Mouse (Mus musculus) heart, postnatal 0 days (tissue): Measurements from ENCODE around the gene Rbms1. TPM values are rescaled to one million over a fixed set of nuclear protein-coding genes. Genes with fewer than 3 reads are reported as not detected.

ENCODE experiments used
- ATAC-seq: fragments of 200-750 bp; cut with Nextera tagmentation; 2 replicates; pipeline ENCODE4 v1.8.0; 2017; ENCODE audit warnings: low read depth, moderate number of reproducible peaks, moderate library complexity; ENCODE audit not compliant: insufficient read depth
- DNase-seq: peaks from one replicate; pipeline ENCODE4 v3.0.0-alpha.2; 2016; ENCODE audit warnings: low spot score
- H3K27ac ChIP-seq: fragments of 300-500 bp; sonication (generic); 2 replicates; pipeline ENCODE4 v1.5.1; 2014; ENCODE audit warnings: low read depth, mild to moderate bottlenecking
- H3K27me3 ChIP-seq: fragments of 300-500 bp; sonication (generic); 2 replicates; pipeline ENCODE4 v1.6.1; 2014; ENCODE audit warnings: low read length, mixed read lengths; ENCODE audit not compliant: control insufficient read depth, insufficient read depth
- H3K36me3 ChIP-seq: fragments of 300-500 bp; sonication (generic); replicated peaks from 2 replicates; pipeline ENCODE4 v1.6.1; 2014; ENCODE audit warnings: low read length, mixed read lengths; ENCODE audit not compliant: control insufficient read depth, insufficient read depth
- H3K4me1 ChIP-seq: fragments of 300-500 bp; sonication (generic); 2 replicates; pipeline ENCODE4 v1.6.1; 2014; ENCODE audit warnings: antibody characterized with exemption; ENCODE audit not compliant: control insufficient read depth, insufficient read depth
- H3K4me2 ChIP-seq: fragments of 300-500 bp; sonication (generic); 2 replicates; pipeline ENCODE4 v1.6.1; 2014; ENCODE audit warnings: low read depth, mild to moderate bottlenecking, low read length, moderate library complexity
- H3K4me3 ChIP-seq: fragments of 300-500 bp; sonication (generic); 2 replicates; pipeline ENCODE4 v1.5.1; 2014; ENCODE audit warnings: low read depth, low read length
- H3K9ac ChIP-seq: fragments of 300-500 bp; sonication (generic); replicated peaks from 2 replicates; pipeline ENCODE4 v1.6.1; 2014; ENCODE audit warnings: low read depth, low read length, mixed read lengths
- H3K9me3 ChIP-seq: fragments of 300-500 bp; sonication (generic); replicated peaks from 2 replicates; pipeline ENCODE4 v1.6.1; 2016; ENCODE audit warnings: low read length; ENCODE audit not compliant: control insufficient read depth
- CTCF ChIP-seq: IDR thresholded peaks from 2 replicates; pipeline ENCODE4 v1.5.1; 2016; ENCODE audit warnings: antibody characterized with exemption, control low read depth, low read depth
- EP300 ChIP-seq: IDR thresholded peaks from 2 replicates; pipeline ENCODE4 v1.6.1; 2016; ENCODE audit warnings: antibody characterized with exemption, low read depth
- WGBS: fragments of 180-500 bp; shearing (Covaris S2); extraction: QIAGEN DNeasy Blood & Tissue Kit; methylation state at CpG from one replicate; pipeline ENCODE4 v1.1.7; 2014; 5-methylcytosine and 5-hydroxymethylcytosine counted together
- polyA plus RNA-seq: library from polyadenylated mRNA; unstranded; fragments of >200 nt; fragmentation: Nextera tagmentation; extraction: Ambion mirVana; gene quantifications from 2 replicates; pipeline ENCODE4 v1.2.1, GENCODE M21; 2015
- total RNA-seq: library from RNA; depleted of rRNA; stranded (reverse); fragments of >200 nt; gene quantifications from 2 replicates; pipeline ENCODE4 v1.2.3, GENCODE M21; 2014; ENCODE audit warnings: low replicate concordance; rRNA removed

The Rbms1 gene
- total RNA-seq, result 56.2 and 84.1 TPM in 2 replicates
- polyA plus RNA-seq, result 52.8 and 55.6 TPM in 2 replicates

GRCm38 (mm10) chr2:60962671-60963421, at the start of gene Rbms1:
Gene Rbms1, minus strand, starts transcription at chr2:60963192.
- Histone ChIP-seq H3K9me3 (no peaks in the 10 kb centered on the region), H3K27ac (peak within 1 kb of the TSS; percentile 98), H3K27me3 (no peaks in the 10 kb centered on the region), H3K4me1 (peaks cover 15% of the 10 kb centered on the region; the same call in 1 of the 2 replicates), H3K4me3 (peak within 1 kb of the TSS; percentile 90), H3K4me2 (peak within 1 kb of the TSS; percentile 77), H3K9ac (peak within 1 kb of the TSS; percentile 86), H3K36me3 (no peaks in the 10 kb centered on the region; the same call in 1 of the 2 replicates)
- DNase-seq, result peak; percentile 68
- under 1% methylated on average over 45 of the region's 51 CpGs for WGBS
- peak; percentile 79 for ATAC-seq
- 0 out of 2 replicates have a peak, but pooled peaks have one; percentile 19 for TF ChIP-seq EP300
- no peak for TF ChIP-seq CTCF

- TF ChIP-seq CTCF (no peak), EP300 (no peak)
- DNase-seq (no peak), ATAC-seq (no peak)
- WGBS, result 77% methylated on average over 3 of the region's 3 CpGs
- H3K4me3 ChIP-seq, result no peak overlapping the region
- no peaks in the 10 kb centered on the region for H3K9me3 ChIP-seq
- H3K36me3 ChIP-seq, result no peaks in the 10 kb centered on the region
- no peak overlapping the region for H3K4me2 ChIP-seq
- peaks cover 6% of the 10 kb centered on the region; the same call in 1 of the 2 replicates for H3K4me1 ChIP-seq
- H3K9ac ChIP-seq, result no peak overlapping the region
- no peak overlapping the region for H3K27ac ChIP-seq
- H3K27me3 ChIP-seq, result no peaks in the 10 kb centered on the region
These were observed 49.3 kb upstream of the Rbms1 start for GRCm38 (mm10) chr2:61012249-61012828.

DNA sequence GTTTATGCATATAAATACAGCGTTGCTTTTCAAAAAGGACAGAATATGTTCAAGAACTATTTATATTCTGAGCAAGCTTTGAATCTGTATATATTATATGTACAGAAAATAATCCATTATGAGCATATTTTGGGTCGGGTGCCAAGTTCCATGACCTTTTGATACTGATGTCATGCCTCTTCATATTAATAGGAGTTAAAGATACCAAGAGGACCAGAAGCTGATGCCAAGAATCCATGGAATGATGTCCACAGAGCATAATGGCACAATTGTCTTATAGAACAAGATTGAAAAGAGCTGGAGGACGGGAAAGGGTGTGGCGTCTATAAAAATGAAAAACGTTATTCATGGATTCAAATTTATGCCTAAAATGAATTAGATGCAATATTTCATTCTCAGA, 23.3 kb upstream of the Rbms1 start:
- Histone ChIP-seq H3K4me2 (no peak overlapping the region), H3K4me1 (peaks cover 5% of the 10 kb centered on the region), H3K9ac (no peak overlapping the region), H3K27me3 (no peaks in the 10 kb centered on the region), H3K9me3 (no peaks in the 10 kb centered on the region), H3K27ac (no peak overlapping the region), H3K36me3 (no peaks in the 10 kb centered on the region), H3K4me3 (no peak overlapping the region)
- 41% methylated on average over 5 of the region's 5 CpGs for WGBS
- ATAC-seq (peak; percentile 44; the same call in 1 of the 2 replicates), DNase-seq (no peak)
- TF ChIP-seq EP300, result no peak
- TF ChIP-seq CTCF, result no peak

GRCm38 (mm10) chr2:60978538-60979313, 15.7 kb upstream of the Rbms1 start:
- peak; percentile 93 for DNase-seq
- H3K4me2 ChIP-seq, result no peak overlapping the region
- H3K27me3 ChIP-seq, result no peaks in the 10 kb centered on the region
- no peak for TF ChIP-seq CTCF
- peak; percentile 98 for TF ChIP-seq EP300
- H3K9ac ChIP-seq, result no peak overlapping the region
- peak; percentile 95 for ATAC-seq
- WGBS, result 3% methylated on average over 4 of the region's 4 CpGs
- no peak overlapping the region for H3K4me3 ChIP-seq
- peak overlapping the region; percentile 72 for H3K27ac ChIP-seq
- no peaks in the 10 kb centered on the region for H3K9me3 ChIP-seq
- H3K4me1 ChIP-seq, result peaks cover 25% of the 10 kb centered on the region
- no peaks in the 10 kb centered on the region for H3K36me3 ChIP-seq

- TF ChIP-seq CTCF, result no peak
- TF ChIP-seq EP300, result no peak
These were observed 9.3 kb upstream of the Rbms1 start for GRCm38 (mm10) chr2:60972189-60972814.

More at GRCm38 (mm10) chr2:60972189-60972814, 9.3 kb upstream of the Rbms1 start:
- H3K27me3 ChIP-seq, result no peaks in the 10 kb centered on the region
- no peaks in the 10 kb centered on the region for H3K36me3 ChIP-seq
- H3K27ac ChIP-seq, result no peak overlapping the region
- no peaks in the 10 kb centered on the region for H3K9me3 ChIP-seq
- WGBS, result 50% methylated on average over 7 of the region's 7 CpGs
- H3K4me2 ChIP-seq, result no peak overlapping the region
- no peak for DNase-seq
- H3K4me3 ChIP-seq, result no peak overlapping the region
- no peaks in the 10 kb centered on the region; the same call in 1 of the 2 replicates for H3K4me1 ChIP-seq
- ATAC-seq, result no peak
- H3K9ac ChIP-seq, result no peak overlapping the region
